Mouse (Mus musculus) kidney, embryonic 16.5 days (tissue): ENCODE measurements around the gene Mbnl2. TPM values are rescaled to one million over a fixed set of nuclear protein-coding genes. Genes with fewer than 3 reads are reported as not detected.

Source experiments
- ATAC-seq: fragments of 200-750 bp; cut with Nextera tagmentation; 2 replicates; pipeline ENCODE4 v1.8.0; 2017; ENCODE audit warnings: moderate TSS enrichment; ENCODE audit not compliant: low FRiP score, low TSS enrichment
- H3K27ac ChIP-seq: fragments of 300-500 bp; sonication (generic); 2 replicates; pipeline ENCODE4 v1.5.1; 2014; ENCODE audit warnings: low read length
- H3K27me3 ChIP-seq: fragments of 300-500 bp; sonication (generic); 2 replicates; pipeline ENCODE4 v1.6.1; 2014; ENCODE audit warnings: low read length, control low read depth, mixed read lengths; ENCODE audit not compliant: insufficient read depth
- H3K36me3 ChIP-seq: fragments of 300-500 bp; sonication (generic); 2 replicates; pipeline ENCODE4 v1.6.1; 2014; ENCODE audit warnings: low read length, control low read depth, mixed read lengths; ENCODE audit not compliant: insufficient read depth
- H3K4me1 ChIP-seq: fragments of 300-500 bp; sonication (generic); 2 replicates; pipeline ENCODE4 v1.6.1; 2014; ENCODE audit warnings: low read length, control low read depth, mixed read lengths; ENCODE audit not compliant: insufficient read depth
- H3K4me2 ChIP-seq: fragments of 300-500 bp; sonication (generic); replicated peaks from 2 replicates; pipeline ENCODE4 v1.6.1; 2014; ENCODE audit warnings: low read depth, low read length
- H3K4me3 ChIP-seq: fragments of 300-500 bp; sonication (generic); 2 replicates; pipeline ENCODE4 v1.5.1; 2014; ENCODE audit warnings: mild to moderate bottlenecking, low read length
- H3K9ac ChIP-seq: fragments of 300-500 bp; sonication (generic); replicated peaks from 2 replicates; pipeline ENCODE4 v1.6.1; 2014; ENCODE audit warnings: low read length
- H3K9me3 ChIP-seq: fragments of 300-500 bp; sonication (generic); 2 replicates; pipeline ENCODE4 v1.6.1; 2016; ENCODE audit warnings: low read length, control low read depth
- WGBS: fragments of 180-500 bp; shearing (Covaris S2); extraction: QIAGEN DNeasy Blood & Tissue Kit; methylation state at CpG from one replicate; pipeline ENCODE4 v1.1.7; 2014; 5-methylcytosine and 5-hydroxymethylcytosine counted together
- polyA plus RNA-seq: library from polyadenylated mRNA; unstranded; fragments of >200 nt; fragmentation: Nextera tagmentation; extraction: Ambion mirVana; gene quantifications from 2 replicates; pipeline ENCODE4 v1.2.1, GENCODE M21; 2015

Gene Mbnl2
- polyA plus RNA-seq, 1 experiment from 2014 or later: 103 TPM

DNA sequence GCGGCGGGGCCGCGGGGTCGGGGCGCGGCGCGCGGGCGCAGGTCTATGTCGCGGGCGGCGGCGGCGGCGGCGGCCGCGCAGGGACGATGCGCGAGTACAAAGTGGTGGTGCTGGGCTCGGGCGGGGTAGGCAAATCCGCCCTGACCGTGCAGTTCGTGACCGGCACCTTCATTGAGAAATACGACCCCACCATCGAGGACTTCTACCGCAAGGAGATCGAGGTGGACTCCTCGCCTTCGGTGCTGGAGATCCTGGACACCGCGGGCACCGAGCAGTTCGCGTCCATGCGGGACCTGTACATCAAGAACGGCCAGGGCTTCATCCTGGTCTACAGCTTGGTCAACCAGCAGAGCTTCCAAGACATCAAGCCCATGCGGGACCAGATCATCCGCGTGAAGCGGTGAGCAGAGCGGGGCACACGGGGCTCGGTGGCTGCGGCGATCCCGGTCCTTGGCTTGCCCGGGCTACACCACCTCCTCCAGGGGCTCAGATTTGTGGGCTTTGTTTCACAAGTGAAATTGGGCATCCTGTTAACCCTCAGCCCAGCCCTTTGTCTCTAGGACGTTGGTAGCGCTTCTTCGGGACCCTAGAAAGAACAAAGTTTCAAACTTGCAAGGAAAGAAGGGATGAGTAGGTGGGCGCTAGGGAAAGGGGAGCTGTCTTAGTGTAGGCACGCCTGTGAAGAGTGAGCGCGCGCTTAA is 203.3 kb downstream of the Mbnl2 start:
- peak; percentile 27 for ATAC-seq
- Histone ChIP-seq H3K9ac (peak overlapping the region; percentile 89), H3K27ac (peak overlapping the region; percentile 88), H3K4me3 (peak overlapping the region; percentile 89), H3K9me3 (no peaks in the 10 kb centered on the region), H3K4me2 (peak overlapping the region; percentile 78), H3K4me1 (peaks cover 18% of the 10 kb centered on the region), H3K27me3 (no peaks in the 10 kb centered on the region), H3K36me3 (0 out of 2 replicates have a peak, but pooled peaks cover 9% of the 10 kb centered on the region)
- WGBS: under 1% methylated on average over 46 of the region's 62 CpGs

DNA sequence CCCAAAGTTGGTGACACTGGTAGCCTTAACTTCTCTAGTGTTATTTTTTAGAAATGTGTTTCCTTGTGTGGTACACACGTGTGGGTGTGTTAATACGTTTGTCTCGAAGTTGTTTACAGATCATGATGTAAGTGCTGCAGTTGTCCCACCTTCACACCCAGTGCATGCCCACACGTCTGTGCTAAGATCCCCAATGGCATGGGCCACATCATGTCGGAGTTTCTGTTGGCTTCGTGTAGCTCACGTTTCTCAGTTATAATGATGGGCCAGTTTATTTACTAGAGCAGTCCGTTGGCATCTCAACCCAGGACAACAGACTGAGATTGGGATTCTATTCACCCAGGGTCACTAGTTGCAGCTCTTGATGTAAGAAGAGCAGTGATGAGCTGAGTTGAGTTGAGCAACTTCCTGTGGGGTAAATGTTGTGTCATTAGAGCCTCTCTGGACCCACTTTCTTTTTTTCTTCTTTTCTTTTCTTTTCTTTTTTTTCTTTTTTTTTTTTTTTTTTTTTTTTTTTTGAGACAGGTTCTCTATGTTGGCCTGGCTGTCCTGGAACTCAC is 205.0 kb downstream of the Mbnl2 start:
- Histone ChIP-seq H3K9me3 (no peaks in the 10 kb centered on the region), H3K4me2 (peak overlapping the region; percentile 78), H3K36me3 (0 out of 2 replicates have a peak, but pooled peaks cover 9% of the 10 kb centered on the region), H3K27me3 (no peaks in the 10 kb centered on the region), H3K9ac (no peak overlapping the region), H3K4me1 (peaks cover 20% of the 10 kb centered on the region), H3K27ac (no peak overlapping the region), H3K4me3 (peak overlapping the region; percentile 0; the same call in 1 of the 2 replicates)
- no peak for ATAC-seq
- 70% methylated on average over 8 of the region's 8 CpGs for WGBS

GRCm38 (mm10) chr14:120480927-120481326 is 205.5 kb downstream of the Mbnl2 start:
- H3K9me3 ChIP-seq: no peaks in the 10 kb centered on the region
- ATAC-seq: no peak
- no peak overlapping the region for H3K9ac ChIP-seq
- H3K4me1 ChIP-seq: peaks cover 20% of the 10 kb centered on the region
- peak overlapping the region; percentile 13 for H3K4me2 ChIP-seq
- H3K27ac ChIP-seq: no peak overlapping the region
- no peak overlapping the region for H3K4me3 ChIP-seq
- no peaks in the 10 kb centered on the region for H3K27me3 ChIP-seq
- H3K36me3 ChIP-seq: 0 out of 2 replicates have a peak, but pooled peaks cover 9% of the 10 kb centered on the region
- WGBS: 98% methylated on average over 4 of the region's 4 CpGs

Other genes with a start within 250 kb of the Mbnl2 start
- gene Oxgr1, start 233.2 kb upstream of the Mbnl2 start, polyA plus RNA-seq: 1.6 and 2.3 TPM in 2 replicates
- 5.9 and 7.3 TPM in 2 replicates for gene Rap2a, start 202.8 kb downstream of the Mbnl2 start, polyA plus RNA-seq